ENCODE assay signal across 7 mouse cellular contexts in genomic region chr7:30560296-30560695, GRCm38 (mm10). TPM values are rescaled to one million over a fixed set of nuclear protein-coding genes. Genes with fewer than 3 reads are reported as not detected.
DNase-seq lines count a peak whose midpoint lies in the region; ATAC-seq and TF ChIP-seq lines count a peak whose summit lies in the region.

No protein-coding gene starts in this region.

- no peaks in the 10 kb centered on the region for H3K9me3 ChIP-seq in heart, postnatal 0 days (replicated peaks; ENCODE audit: control insufficient read depth, low read length)
- no peaks in the 10 kb centered on the region for H3K9me3 ChIP-seq in CH12.LX (replicated peaks; ENCODE audit: low read length)
- H3K9me3 ChIP-seq in embryonic facial prominence, embryonic 12.5 days = no peaks in the 10 kb centered on the region
- H3K9me3 ChIP-seq in liver, embryonic 16.5 days (replicated peaks; ENCODE audit: control insufficient read depth, low read length) = no peaks in the 10 kb centered on the region

- ATAC-seq in heart, postnatal 0 days (ENCODE audit: insufficient read depth, low read depth) = no peak
- ATAC-seq in embryonic facial prominence, embryonic 12.5 days (ENCODE audit: insufficient number of reproducible peaks, insufficient read depth, low FRiP score, low TSS enrichment) = no peak
- ATAC-seq in liver, embryonic 16.5 days (ENCODE audit: low read depth) = no peak
- no peak for ATAC-seq in granulocyte monocyte progenitor cell, adult 5-6 weeks (replicated peaks; ENCODE audit: poor library complexity, severe bottlenecking)

- H3K4me3 ChIP-seq in heart, postnatal 0 days (ENCODE audit: low read depth, low read length) = no peak overlapping the region
- H3K4me3 ChIP-seq in CH12.LX (replicated peaks in 1 of 3; ENCODE audit: low read depth in 2 of 3, low read length in 2 of 3, poor library complexity in 1 of 3) = no peak overlapping the region
- H3K4me3 ChIP-seq in embryonic facial prominence, embryonic 12.5 days = no peak overlapping the region
- peak overlapping the region; percentile 76 for H3K4me3 ChIP-seq in liver, embryonic 16.5 days (ENCODE audit: low read depth, low read length)

- no peak for DNase-seq in heart, postnatal 0 days (ENCODE audit: low spot score)
- no peak for DNase-seq in heart, adult 18-20 months
- DNase-seq in CH12.LX (ENCODE audit: extremely low read depth) = no peak
- no peak for DNase-seq in urinary bladder, postnatal 25 days (ENCODE audit: low spot score)

- no peak overlapping the region for H3K9ac ChIP-seq in heart, postnatal 0 days (replicated peaks; ENCODE audit: low read depth, low read length)
- H3K9ac ChIP-seq in CH12.LX (ENCODE audit: insufficient read depth, low read depth) = peak overlapping the region; percentile 77
- no peak overlapping the region for H3K9ac ChIP-seq in embryonic facial prominence, embryonic 12.5 days
- no peak overlapping the region for H3K9ac ChIP-seq in liver, embryonic 16.5 days (ENCODE audit: low read depth, low read length)

- no peak for TF ChIP-seq EP300 in heart, postnatal 0 days (IDR thresholded peaks at IDR 0.05; ENCODE audit: low read depth)
- no peak for TF ChIP-seq EP300 in CH12.LX (IDR thresholded peaks at IDR 0.05; ENCODE audit: low read length)

- peaks cover 25% of the 10 kb centered on the region for H3K79me2 ChIP-seq in CH12.LX (replicated peaks; ENCODE audit: control insufficient read depth, extremely low read depth, insufficient read depth, poor library complexity, severe bottlenecking)

- H3K27ac ChIP-seq in heart, postnatal 0 days (ENCODE audit: low read depth) = no peak overlapping the region
- H3K27ac ChIP-seq in CH12.LX (ENCODE audit: insufficient read depth, low read depth) = no peak overlapping the region
- no peak overlapping the region for H3K27ac ChIP-seq in embryonic facial prominence, embryonic 12.5 days
- peak overlapping the region; percentile 80 for H3K27ac ChIP-seq in liver, embryonic 16.5 days (ENCODE audit: low read length)

- no peak for TF ChIP-seq POLR2A in CH12.LX (IDR thresholded peaks at IDR 0.05; ENCODE audit: low read depth, low read length)

- in situ Hi-C loops in CH12.LX (cut with MboI; ENCODE audit: low pct_ligation_motif_present, low pct_unique_long_range_greater_than_20kb, low sequenced_read_pairs) = no loop called here

- peak overlapping the region; percentile 38; the same call in 1 of the 2 replicates for H3K4me2 ChIP-seq in heart, postnatal 0 days (ENCODE audit: low read depth, low read length)
- peak overlapping the region; percentile 58 for H3K4me2 ChIP-seq in CH12.LX (ENCODE audit: insufficient read depth, low read depth, poor library complexity, severe bottlenecking)
- H3K4me2 ChIP-seq in embryonic facial prominence, embryonic 12.5 days (replicated peaks) = peak overlapping the region; percentile 96; the same call in 1 of the 2 replicates
- H3K4me2 ChIP-seq in liver, embryonic 16.5 days (ENCODE audit: low read depth, low read length) = peak overlapping the region; percentile 80; the same call in 1 of the 2 replicates

- H3K36me3 ChIP-seq in heart, postnatal 0 days (replicated peaks; ENCODE audit: control insufficient read depth, insufficient read depth, low read length) = peaks cover 38% of the 10 kb centered on the region
- H3K36me3 ChIP-seq in CH12.LX (replicated peaks in 1 of 2; ENCODE audit: control insufficient read depth in 1 of 2, insufficient read depth in 1 of 2, low read length in 1 of 2) = peaks cover 23 to 47% of the 10 kb centered on the region in 2 experiments
- H3K36me3 ChIP-seq in embryonic facial prominence, embryonic 12.5 days = peaks cover 23% of the 10 kb centered on the region
- H3K36me3 ChIP-seq in liver, embryonic 16.5 days (ENCODE audit: control insufficient read depth, insufficient read depth) = peaks cover 12% of the 10 kb centered on the region

- no peaks in the 10 kb centered on the region for H3K27me3 ChIP-seq in heart, postnatal 0 days (ENCODE audit: control insufficient read depth, insufficient read depth, low read length)
- H3K27me3 ChIP-seq in CH12.LX (replicated peaks) = no peaks in the 10 kb centered on the region
- H3K27me3 ChIP-seq in embryonic facial prominence, embryonic 12.5 days = no peaks in the 10 kb centered on the region
- no peaks in the 10 kb centered on the region for H3K27me3 ChIP-seq in liver, embryonic 16.5 days (ENCODE audit: control insufficient read depth, insufficient read depth, low read depth, low read length)

- 61% methylated on average over 2 of the region's 2 CpGs for WGBS in heart, postnatal 0 days
- 64% methylated on average over 2 of the region's 2 CpGs for WGBS in embryonic facial prominence, embryonic 12.5 days
- 78% methylated on average over 2 of the region's 2 CpGs for WGBS in liver, embryonic 16.5 days (ENCODE audit: insufficient replicate concordance)

- TF ChIP-seq RAD21 in CH12.LX (IDR thresholded peaks at IDR 0.05; ENCODE audit: low read depth, low read length) = no peak

- peaks cover 18% of the 10 kb centered on the region for H3K4me1 ChIP-seq in heart, postnatal 0 days (ENCODE audit: control insufficient read depth, insufficient read depth)
- H3K4me1 ChIP-seq in CH12.LX (ENCODE audit: control insufficient read depth in 1 of 2, insufficient read depth in 2 of 2) = peaks cover 9 to 39% of the 10 kb centered on the region in 2 experiments; a peak in 3 of 4 replicates
- peaks cover 19% of the 10 kb centered on the region for H3K4me1 ChIP-seq in embryonic facial prominence, embryonic 12.5 days
- H3K4me1 ChIP-seq in liver, embryonic 16.5 days (ENCODE audit: control insufficient read depth, low read depth, low read length) = peaks cover 31% of the 10 kb centered on the region

- dilution Hi-C loops in CH12.LX (cut with MboI; ENCODE audit: extremely low pct_ligation_motif_present, extremely low pct_unique_long_range_greater_than_20kb, low sequenced_read_pairs) = no loop called here

- no peak for TF ChIP-seq CTCF in heart, postnatal 0 days (IDR thresholded peaks at IDR 0.05; ENCODE audit: low read depth)
- no peak for TF ChIP-seq CTCF in CH12.LX (conservative IDR thresholded peaks at IDR 0.05 in 1 of 2, IDR thresholded peaks at IDR 0.05 in 1 of 2; ENCODE audit: low read depth in 2 of 2, low read length in 2 of 2)

RNA-seq across cellular contexts. Expression of gene Lin37, which starts 0.7 kb away (rescaled TPM):
- 11.9 and 19.7 TPM in 2 replicates for total RNA-seq in heart, postnatal 0 days (2014; rRNA removed; ENCODE audit: low replicate concordance)
- 26.2 and 27.1 TPM in 2 replicates for polyA plus RNA-seq in heart, postnatal 0 days (2015; fragmentation: Nextera tagmentation; extraction: Ambion mirVana)
- total RNA-seq in heart, adult 18-20 months (2021) = 10 to 100 TPM; 16.8 to 18.8 TPM
- total RNA-seq in CH12.LX (2012; rRNA removed) (8.3 and 11.0 TPM in 2 replicates), CH12.LX (2014; rRNA removed) (4.0 and 5.2 TPM in 2 replicates)
- 38.6 and 49.5 TPM in 2 replicates for polyA plus RNA-seq in CH12.LX (2012; ENCODE audit: insufficient read length, low read depth)
- 44.7 and 49.1 TPM in 2 replicates for polyA plus RNA-seq in embryonic facial prominence, embryonic 12.5 days (2016; fragmentation: Nextera tagmentation; extraction: Ambion mirVana)
- polyA plus RNA-seq in liver, embryonic 16.5 days (2015; fragmentation: Nextera tagmentation; extraction: Ambion mirVana) = 22.7 and 23.7 TPM in 2 replicates
- 45.4 and 96.9 TPM in 2 replicates for total RNA-seq in granulocyte monocyte progenitor cell, adult 5-6 weeks (2014; fragmentation: Nextera tagmentation)
- total RNA-seq in granulocyte monocyte progenitor cell, adult 5-6 weeks (2017) = 23.5 and 25.3 TPM in 2 replicates

RNA-seq across cellular contexts. Expression of gene U2af1l4, which starts 2.8 kb away (rescaled TPM):
- total RNA-seq in heart, postnatal 0 days (2014; rRNA removed; ENCODE audit: low replicate concordance) = 36.9 and 41.9 TPM in 2 replicates
- 120 and 123 TPM in 2 replicates for polyA plus RNA-seq in heart, postnatal 0 days (2015; fragmentation: Nextera tagmentation; extraction: Ambion mirVana)
- total RNA-seq in heart, adult 18-20 months (2021) = 10 to 100 TPM; 61.2 to 65.9 TPM
- total RNA-seq in CH12.LX (2012; rRNA removed) (56.7 and 61.2 TPM in 2 replicates), CH12.LX (2014; rRNA removed) (60.8 and 63.4 TPM in 2 replicates)
- 51.5 and 54.4 TPM in 2 replicates for polyA plus RNA-seq in CH12.LX (2012; ENCODE audit: insufficient read length, low read depth)
- 94.1 TPM in 2 replicates for polyA plus RNA-seq in embryonic facial prominence, embryonic 12.5 days (2016; fragmentation: Nextera tagmentation; extraction: Ambion mirVana)
- 31.5 and 32.6 TPM in 2 replicates for polyA plus RNA-seq in liver, embryonic 16.5 days (2015; fragmentation: Nextera tagmentation; extraction: Ambion mirVana)
- total RNA-seq in granulocyte monocyte progenitor cell, adult 5-6 weeks (2014; fragmentation: Nextera tagmentation) = 26.3 and 38.5 TPM in 2 replicates
- total RNA-seq in granulocyte monocyte progenitor cell, adult 5-6 weeks (2017) = 58.6 and 87.2 TPM in 2 replicates

RNA-seq across cellular contexts. Expression of gene Gm49396, which starts 2.8 kb away (rescaled TPM):
- total RNA-seq in heart, postnatal 0 days (2014; rRNA removed; ENCODE audit: low replicate concordance) = 0.08 and 0.61 TPM in 2 replicates
- polyA plus RNA-seq in heart, postnatal 0 days (2015; fragmentation: Nextera tagmentation; extraction: Ambion mirVana) = 3.0 and 3.4 TPM in 2 replicates
- 1 to 10 TPM in 1 of 2 experiments, under 1 TPM in 1; 0.35 to 1.1 TPM for total RNA-seq in heart, adult 18-20 months (2021)
- total RNA-seq in CH12.LX (2012; rRNA removed) (2.6 and 2.7 TPM in 2 replicates), CH12.LX (2014; rRNA removed) (1.9 and 2.3 TPM in 2 replicates)
- polyA plus RNA-seq in CH12.LX (2012; ENCODE audit: insufficient read length, low read depth) = 3.3 and 3.8 TPM in 2 replicates
- polyA plus RNA-seq in embryonic facial prominence, embryonic 12.5 days (2016; fragmentation: Nextera tagmentation; extraction: Ambion mirVana) = 16.5 and 17.4 TPM in 2 replicates
- 3.8 and 4.1 TPM in 2 replicates for polyA plus RNA-seq in liver, embryonic 16.5 days (2015; fragmentation: Nextera tagmentation; extraction: Ambion mirVana)
- total RNA-seq in granulocyte monocyte progenitor cell, adult 5-6 weeks (2014; fragmentation: Nextera tagmentation) = 5.2 and 12.5 TPM in 2 replicates
- 5.1 and 6.3 TPM in 2 replicates for total RNA-seq in granulocyte monocyte progenitor cell, adult 5-6 weeks (2017)

RNA-seq across cellular contexts. Expression of gene Psenen, which starts 3.1 kb away (rescaled TPM):
- 106 and 130 TPM in 2 replicates for total RNA-seq in heart, postnatal 0 days (2014; rRNA removed; ENCODE audit: low replicate concordance)
- 130 and 133 TPM in 2 replicates for polyA plus RNA-seq in heart, postnatal 0 days (2015; fragmentation: Nextera tagmentation; extraction: Ambion mirVana)
- 10 to 100 TPM; 80.1 to 84.4 TPM for total RNA-seq in heart, adult 18-20 months (2021)
- total RNA-seq in CH12.LX (2012; rRNA removed) (55.2 and 59.2 TPM in 2 replicates), CH12.LX (2014; rRNA removed) (83.6 and 92.7 TPM in 2 replicates)
- 101 and 121 TPM in 2 replicates for polyA plus RNA-seq in CH12.LX (2012; ENCODE audit: insufficient read length, low read depth)
- 132 and 138 TPM in 2 replicates for polyA plus RNA-seq in embryonic facial prominence, embryonic 12.5 days (2016; fragmentation: Nextera tagmentation; extraction: Ambion mirVana)
- 65.0 and 70.1 TPM in 2 replicates for polyA plus RNA-seq in liver, embryonic 16.5 days (2015; fragmentation: Nextera tagmentation; extraction: Ambion mirVana)
- total RNA-seq in granulocyte monocyte progenitor cell, adult 5-6 weeks (2014; fragmentation: Nextera tagmentation) = 218 and 221 TPM in 2 replicates
- total RNA-seq in granulocyte monocyte progenitor cell, adult 5-6 weeks (2017) = 156 and 184 TPM in 2 replicates

RNA-seq across cellular contexts. Expression of gene Igflr1, which starts 4.9 kb away (rescaled TPM):
- 0.54 and 3.3 TPM in 2 replicates for total RNA-seq in heart, postnatal 0 days (2014; rRNA removed; ENCODE audit: low replicate concordance)
- polyA plus RNA-seq in heart, postnatal 0 days (2015; fragmentation: Nextera tagmentation; extraction: Ambion mirVana) = 0.94 and 1.9 TPM in 2 replicates
- total RNA-seq in heart, adult 18-20 months (2021) = under 1 TPM; 0.50 to 0.77 TPM
- total RNA-seq in CH12.LX (2012; rRNA removed) (0.92 and 1.3 TPM in 2 replicates), CH12.LX (2014; rRNA removed) (not detected in 2 replicates)
- polyA plus RNA-seq in CH12.LX (2012; ENCODE audit: insufficient read length, low read depth) = 0.65 TPM in 1 of 2 replicates, not detected in the other
- 4.1 and 5.5 TPM in 2 replicates for polyA plus RNA-seq in embryonic facial prominence, embryonic 12.5 days (2016; fragmentation: Nextera tagmentation; extraction: Ambion mirVana)
- 2.1 and 2.2 TPM in 2 replicates for polyA plus RNA-seq in liver, embryonic 16.5 days (2015; fragmentation: Nextera tagmentation; extraction: Ambion mirVana)
- 4.9 and 10.6 TPM in 2 replicates for total RNA-seq in granulocyte monocyte progenitor cell, adult 5-6 weeks (2014; fragmentation: Nextera tagmentation)
- total RNA-seq in granulocyte monocyte progenitor cell, adult 5-6 weeks (2017) = 0.34 TPM in 1 of 2 replicates, not detected in the other

Comparison
In these comparisons a context has a peak if more than half of its experiments do, and no peak if none do; other contexts are left out.
1. H3K4me2 ChIP-seq: peak in every context shown above with its lines; median percentile 96 in embryonic facial prominence, embryonic 12.5 days; 80 in liver, embryonic 16.5 days; 58 in CH12.LX; 38 in heart, postnatal 0 days.